Mouse (Mus musculus) limb, embryonic 15.5 days (tissue): Measurements from ENCODE around the gene Cpeb1. TPM values are rescaled to one million over a fixed set of nuclear protein-coding genes. Genes with fewer than 3 reads are reported as not detected.
A peak's percentile ranks its signal among the peaks of the same experiment; 100 is the strongest.
"Not testable (repeated sequence)": the region's sequence is repeated elsewhere in the genome, so short reads cannot be mapped to it uniquely, and the experiment has no call there.

Experiments
- ATAC-seq: fragments of 200-750 bp; cut with Nextera tagmentation; 2 replicates; pipeline ENCODE4 v1.8.0; 2017; ENCODE audit warnings: low read depth, moderate TSS enrichment; ENCODE audit not compliant: insufficient number of reproducible peaks, low FRiP score, low TSS enrichment
- H3K27ac ChIP-seq: fragments of 300-500 bp; sonication (generic); 2 replicates; pipeline ENCODE4 v1.5.1; 2015; ENCODE audit warnings: moderate library complexity, mild to moderate bottlenecking, inconsistent platforms
- H3K27me3 ChIP-seq: fragments of 300-500 bp; sonication (generic); 2 replicates; pipeline ENCODE4 v1.6.1; 2015; ENCODE audit warnings: inconsistent platforms
- H3K36me3 ChIP-seq: fragments of 300-500 bp; sonication (generic); 2 replicates; pipeline ENCODE4 v1.6.1; 2015; ENCODE audit warnings: inconsistent platforms
- H3K4me1 ChIP-seq: fragments of 300-500 bp; sonication (generic); 2 replicates; pipeline ENCODE4 v1.6.1; 2015; ENCODE audit warnings: inconsistent platforms
- H3K4me2 ChIP-seq: fragments of 300-500 bp; sonication (generic); 2 replicates; pipeline ENCODE4 v1.6.1; 2015; ENCODE audit warnings: mild to moderate bottlenecking, inconsistent platforms
- H3K4me3 ChIP-seq: fragments of 300-500 bp; sonication (generic); 2 replicates; pipeline ENCODE4 v1.5.1; 2015; ENCODE audit warnings: mild to moderate bottlenecking, inconsistent platforms
- H3K9ac ChIP-seq: fragments of 300-500 bp; sonication (generic); 2 replicates; pipeline ENCODE4 v1.6.1; 2015; ENCODE audit warnings: inconsistent platforms
- H3K9me3 ChIP-seq: fragments of 300-500 bp; sonication (generic); 2 replicates; pipeline ENCODE4 v1.6.1; 2016; ENCODE audit warnings: inconsistent platforms
- WGBS: fragments of 180-500 bp; shearing (Covaris S2); methylation state at CpG from one replicate; pipeline ENCODE4 v1.1.7; 2015; 5-methylcytosine and 5-hydroxymethylcytosine counted together
- polyA plus RNA-seq: library from polyadenylated mRNA; unstranded; fragments of >200 nt; fragmentation: Nextera tagmentation; extraction: Ambion mirVana; gene quantifications from 2 replicates; pipeline ENCODE4 v1.2.1, GENCODE M21; 2015

Cpeb1 gene
- polyA plus RNA-seq, result 0.56 and 0.68 TPM in 2 replicates

GRCm38 (mm10) chr7:81455155-81455651 is at the start of gene Cpeb1:
TSS of gene Cpeb1 (minus strand) at chr7:81455465.
- WGBS, result under 1% methylated on average over 28 of the region's 28 CpGs
- H3K4me1 ChIP-seq, result peaks cover 27% of the 10 kb centered on the region
- no peak within 1 kb of the TSS for H3K9ac ChIP-seq
- peak within 1 kb of the TSS; percentile 51 for H3K4me3 ChIP-seq
- ATAC-seq, result no peak
- H3K36me3 ChIP-seq, result no peaks in the 10 kb centered on the region
- no peaks in the 10 kb centered on the region for H3K9me3 ChIP-seq
- peaks cover 84% of the 10 kb centered on the region for H3K27me3 ChIP-seq
- H3K27ac ChIP-seq, result no peak within 1 kb of the TSS
- H3K4me2 ChIP-seq, result peak within 1 kb of the TSS; percentile 95

- H3K36me3 ChIP-seq, result no peaks in the 10 kb centered on the region
- WGBS, result 77% methylated on average over 2 of the region's 2 CpGs
- no peak for ATAC-seq
Observed at GRCm38 (mm10) chr7:81501050-81501449, 45.8 kb upstream of the Cpeb1 start.

DNA sequence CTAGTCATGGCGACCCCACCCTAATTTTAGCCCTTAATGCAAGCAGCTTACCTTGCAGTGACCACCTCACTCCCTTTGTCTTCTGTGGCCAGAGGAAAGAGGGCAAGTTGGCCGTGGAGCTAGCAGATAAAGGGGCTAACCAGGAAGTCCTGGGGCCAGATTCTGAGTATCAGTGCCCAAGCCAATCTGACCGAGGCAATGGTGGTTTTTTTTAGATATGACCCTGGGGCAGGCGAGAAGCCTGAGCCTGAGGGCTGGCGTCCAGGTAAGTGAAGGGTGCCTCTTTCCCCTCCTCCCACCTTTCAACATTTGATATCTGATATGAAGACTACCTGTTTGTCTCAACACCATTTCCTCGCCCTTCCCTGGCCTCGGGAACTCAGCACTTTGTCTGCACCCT is 42.9 kb upstream of the Cpeb1 start, which contains the start of gene BC048679:
TSS of gene BC048679 (minus strand) at position 101 of the 400 bp plus-strand sequence.
- Histone ChIP-seq H3K27me3 (peaks cover 40% of the 10 kb centered on the region), H3K36me3 (no peaks in the 10 kb centered on the region), H3K9me3 (no peaks in the 10 kb centered on the region), H3K27ac (no peak within 1 kb of the TSS), H3K4me3 (no peak within 1 kb of the TSS), H3K4me1 (peaks cover 8% of the 10 kb centered on the region), H3K9ac (no peak within 1 kb of the TSS), H3K4me2 (no peak within 1 kb of the TSS)
- ATAC-seq, result no peak
- 58% methylated on average over 7 of the region's 7 CpGs for WGBS

More at GRCm38 (mm10) chr7:81501050-81501449, 45.8 kb upstream of the Cpeb1 start:
- no peak overlapping the region for H3K27ac ChIP-seq
- no peak overlapping the region for H3K9ac ChIP-seq
- no peaks in the 10 kb centered on the region for H3K4me1 ChIP-seq
- H3K4me3 ChIP-seq, result no peak overlapping the region
- H3K4me2 ChIP-seq, result no peak overlapping the region
- peaks cover 13% of the 10 kb centered on the region; the same call in 1 of the 2 replicates for H3K27me3 ChIP-seq
- H3K9me3 ChIP-seq, result no peaks in the 10 kb centered on the region

DNA sequence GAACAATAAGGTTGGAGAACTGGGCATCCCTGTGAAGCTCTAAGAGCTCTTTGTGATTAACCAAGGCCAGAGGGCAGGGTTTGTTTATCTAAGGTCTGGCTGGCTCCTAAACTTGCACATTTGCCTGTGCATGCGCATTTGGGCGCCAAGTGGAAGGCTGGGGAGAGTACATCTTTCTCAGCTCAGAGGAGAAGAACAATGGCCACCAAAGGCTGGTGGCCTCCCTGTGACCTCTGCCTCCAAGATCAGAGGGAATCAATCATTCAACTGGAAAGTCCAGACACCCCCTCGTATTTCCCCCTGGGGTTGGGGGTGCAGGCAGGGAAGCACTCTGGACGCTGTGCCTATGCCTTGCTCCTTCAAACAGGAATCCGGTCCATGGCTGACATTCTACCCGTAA is 41.9 kb upstream of the Cpeb1 start:
- WGBS, result 43% methylated on average over 6 of the region's 6 CpGs
- Histone ChIP-seq H3K4me3 (no peak overlapping the region), H3K9me3 (no peaks in the 10 kb centered on the region), H3K27ac (no peak overlapping the region), H3K4me2 (no peak overlapping the region), H3K27me3 (peaks cover 51% of the 10 kb centered on the region), H3K36me3 (no peaks in the 10 kb centered on the region), H3K4me1 (peaks cover 10% of the 10 kb centered on the region), H3K9ac (no peak overlapping the region)
- no peak for ATAC-seq

DNA sequence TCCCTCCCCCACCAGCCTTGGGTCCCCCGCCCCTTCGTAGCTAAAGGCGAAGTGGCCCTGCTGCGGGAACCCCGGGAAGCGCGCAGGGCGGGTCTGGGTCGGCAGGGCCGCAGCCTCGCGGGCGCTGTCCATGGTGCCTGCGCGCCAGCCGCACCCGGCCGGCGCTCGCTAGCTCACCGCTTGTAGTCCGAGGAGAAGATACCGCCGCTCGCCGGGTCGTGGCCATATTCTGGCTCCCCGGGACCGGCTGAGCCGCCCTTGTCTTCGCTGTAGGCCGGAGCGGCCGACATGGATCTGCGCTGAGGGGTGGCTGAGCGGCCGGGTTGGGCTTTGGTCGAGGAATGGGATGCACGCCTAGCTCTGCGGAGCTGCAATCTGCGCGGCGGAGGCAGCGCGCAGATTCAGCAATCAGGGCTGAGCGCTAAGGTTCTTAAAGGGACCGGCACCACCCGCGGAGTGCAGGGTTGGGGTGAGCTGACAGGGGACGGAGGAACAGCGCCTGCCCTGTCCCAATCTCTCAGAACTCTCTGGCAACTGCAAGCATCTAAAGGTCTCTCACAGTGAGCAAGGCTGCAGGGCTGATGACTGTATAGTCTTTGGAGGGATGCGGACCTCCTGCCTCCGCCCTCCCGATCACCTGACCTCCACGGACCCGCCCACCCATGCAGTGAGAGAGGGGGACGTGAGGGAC is 38.2 kb upstream of the Cpeb1 start, which contains the start of gene Ap3b2:
TSS of gene Ap3b2 (minus strand) at position 595 of the 691 bp plus-strand sequence.
- Histone ChIP-seq H3K4me2 (peak within 1 kb of the TSS; percentile 93), H3K36me3 (no peaks in the 10 kb centered on the region), H3K9me3 (no peaks in the 10 kb centered on the region), H3K4me1 (peaks cover 10% of the 10 kb centered on the region), H3K9ac (no peak within 1 kb of the TSS; the same call in 1 of the 2 replicates), H3K4me3 (peak within 1 kb of the TSS; percentile 46), H3K27ac (no peak within 1 kb of the TSS), H3K27me3 (peaks cover 60% of the 10 kb centered on the region)
- under 1% methylated on average over 57 of the region's 57 CpGs for WGBS
- ATAC-seq, result 0 out of 2 replicates have a peak, but pooled peaks have one; percentile 44

DNA sequence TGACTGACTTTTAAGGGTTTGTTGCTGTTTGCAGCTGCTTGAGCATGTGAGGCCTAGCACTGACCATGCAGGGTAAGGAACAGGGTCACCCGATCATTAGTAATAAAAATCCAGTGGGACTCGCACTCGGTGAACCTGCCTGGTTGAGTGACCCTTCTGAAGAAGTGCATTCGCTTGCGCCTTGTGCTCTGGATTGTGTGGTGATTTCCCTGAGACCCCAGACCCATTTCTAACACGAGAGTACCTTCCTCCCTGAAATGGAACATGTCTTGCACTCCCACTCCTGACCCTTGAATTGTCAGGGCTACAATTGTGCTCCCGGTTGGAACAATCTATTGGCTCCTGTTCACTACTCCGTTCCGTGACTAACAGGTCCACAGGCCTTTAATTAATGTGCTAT is 37.4 kb upstream of the Cpeb1 start:
- H3K36me3 ChIP-seq, result no peaks in the 10 kb centered on the region
- H3K4me1 ChIP-seq, result peaks cover 10% of the 10 kb centered on the region
- 47% methylated on average over 9 of the region's 9 CpGs for WGBS
- H3K4me2 ChIP-seq, result no peak overlapping the region
- no peak overlapping the region for H3K27ac ChIP-seq
- no peaks in the 10 kb centered on the region for H3K9me3 ChIP-seq
- H3K27me3 ChIP-seq, result peaks cover 56% of the 10 kb centered on the region
- H3K9ac ChIP-seq, result no peak overlapping the region
- no peak for ATAC-seq
- no peak overlapping the region for H3K4me3 ChIP-seq

- H3K4me3 ChIP-seq, result no peak overlapping the region
- ATAC-seq, result no peak
- H3K36me3 ChIP-seq, result no peaks in the 10 kb centered on the region
- H3K27me3 ChIP-seq, result peaks cover 34% of the 10 kb centered on the region
- H3K9me3 ChIP-seq, result no peaks in the 10 kb centered on the region
- WGBS, result 9% methylated on average over 9 of the region's 9 CpGs
- H3K4me2 ChIP-seq, result no peak overlapping the region
- no peak overlapping the region for H3K9ac ChIP-seq
- no peak overlapping the region for H3K27ac ChIP-seq
- peaks cover 10% of the 10 kb centered on the region for H3K4me1 ChIP-seq
Observed at GRCm38 (mm10) chr7:81489649-81490048, 34.4 kb upstream of the Cpeb1 start.

- no peak overlapping the region for H3K27ac ChIP-seq
- 0 out of 2 replicates have a peak, but pooled peaks cover 7% of the 10 kb centered on the region for H3K4me1 ChIP-seq
- 14% methylated on average over 8 of the region's 8 CpGs for WGBS
- no peak for ATAC-seq
- no peak overlapping the region for H3K4me3 ChIP-seq
- no peak overlapping the region for H3K9ac ChIP-seq
- H3K27me3 ChIP-seq, result peaks cover 22% of the 10 kb centered on the region
- no peaks in the 10 kb centered on the region for H3K36me3 ChIP-seq
- H3K9me3 ChIP-seq, result no peaks in the 10 kb centered on the region
- H3K4me2 ChIP-seq, result no peak overlapping the region
Observed at GRCm38 (mm10) chr7:81480800-81481199, 25.5 kb upstream of the Cpeb1 start.

GRCm38 (mm10) chr7:81479531-81480090 is 24.3 kb upstream of the Cpeb1 start:
- Histone ChIP-seq H3K9ac (no peak overlapping the region), H3K4me2 (no peak overlapping the region), H3K27ac (no peak overlapping the region), H3K4me3 (no peak overlapping the region), H3K36me3 (no peaks in the 10 kb centered on the region), H3K9me3 (no peaks in the 10 kb centered on the region), H3K4me1 (0 out of 2 replicates have a peak, but pooled peaks cover 7% of the 10 kb centered on the region), H3K27me3 (peaks cover 27% of the 10 kb centered on the region)
- no peak for ATAC-seq
- WGBS, result 25% methylated on average over 3 of the region's 3 CpGs

DNA sequence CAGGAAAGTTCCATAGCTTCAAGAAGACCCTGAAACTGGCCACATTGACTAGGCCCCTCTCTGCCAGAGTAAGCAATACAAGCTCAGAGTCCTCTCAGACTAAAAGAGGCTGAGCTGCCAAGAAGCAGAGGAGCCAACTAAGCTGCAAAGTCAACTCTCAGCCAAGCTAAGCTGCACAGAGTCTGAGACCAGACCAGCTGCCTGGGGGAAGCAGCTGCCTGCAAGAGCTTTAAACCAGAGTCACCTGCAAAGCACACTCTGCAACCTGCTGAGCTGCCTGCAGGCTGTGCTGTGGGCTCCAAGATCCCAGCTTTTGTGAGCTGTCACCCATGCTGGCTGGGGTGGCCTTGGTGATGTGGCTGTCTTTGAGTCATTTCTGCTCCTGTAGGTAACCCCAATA is 23.0 kb upstream of the Cpeb1 start:
- H3K27me3 ChIP-seq, result peaks cover 27% of the 10 kb centered on the region
- not testable (repeated sequence) for H3K9me3 ChIP-seq, H3K4me3 ChIP-seq, H3K4me1 ChIP-seq, H3K4me2 ChIP-seq, H3K36me3 ChIP-seq, ATAC-seq, H3K27ac ChIP-seq, H3K9ac ChIP-seq

DNA sequence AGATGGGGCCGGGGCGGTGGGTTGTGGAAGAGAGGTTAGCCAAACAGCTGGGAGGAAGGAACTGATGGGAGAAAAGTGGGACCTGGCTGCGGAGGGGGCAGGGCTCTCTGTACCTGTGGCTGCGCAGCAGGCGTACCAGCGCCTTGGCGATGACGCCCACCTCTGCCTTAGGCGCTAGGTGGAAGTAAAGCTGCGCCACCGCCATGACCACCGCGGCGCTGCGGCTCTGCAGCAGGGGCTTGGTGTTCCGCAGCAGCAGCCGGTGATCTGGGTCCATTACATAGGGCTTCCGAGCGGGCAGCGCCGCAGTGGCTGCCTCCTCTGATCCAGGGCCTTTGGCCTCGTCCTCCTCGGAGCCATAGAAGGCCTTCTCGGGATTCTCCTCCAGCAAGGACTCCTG is 21.6 kb upstream of the Cpeb1 start:
- H3K27me3 ChIP-seq, result peaks cover 27% of the 10 kb centered on the region
- no peak overlapping the region for H3K4me3 ChIP-seq
- WGBS, result 3% methylated on average over 24 of the region's 24 CpGs
- no peaks in the 10 kb centered on the region for H3K9me3 ChIP-seq
- H3K9ac ChIP-seq, result no peak overlapping the region
- H3K36me3 ChIP-seq, result no peaks in the 10 kb centered on the region
- H3K27ac ChIP-seq, result no peak overlapping the region
- 0 out of 2 replicates have a peak overlapping the region, but pooled peaks have one; percentile 6 for H3K4me2 ChIP-seq
- 0 out of 2 replicates have a peak, but pooled peaks cover 7% of the 10 kb centered on the region for H3K4me1 ChIP-seq
- ATAC-seq, result no peak

DNA sequence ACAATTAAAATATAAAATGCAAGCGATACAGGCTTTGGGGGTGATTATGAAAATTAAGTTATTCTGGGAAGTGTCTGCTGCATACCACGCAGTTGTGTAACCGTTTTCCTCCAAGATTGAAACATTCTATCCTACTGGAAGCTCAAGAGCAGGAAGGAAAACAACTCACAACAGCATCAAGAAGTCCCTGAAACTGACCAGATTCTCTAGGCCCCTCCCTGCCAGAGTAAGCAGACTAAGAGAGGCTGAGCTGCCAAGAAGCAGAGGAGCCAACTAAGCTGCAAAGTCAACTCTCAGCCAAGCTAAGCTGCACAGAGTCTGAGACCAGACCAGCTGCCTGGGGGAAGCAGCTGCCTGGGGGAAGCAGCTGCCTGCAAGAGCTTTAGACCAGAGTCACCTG is 20.0 kb upstream of the Cpeb1 start:
- WGBS, result 73% methylated on average over 3 of the region's 3 CpGs
- no peak for ATAC-seq

More for the DNA sequence above, 20.0 kb upstream of the Cpeb1 start:
- H3K36me3 ChIP-seq, result no peaks in the 10 kb centered on the region
- no peak overlapping the region for H3K9ac ChIP-seq
- H3K4me3 ChIP-seq, result no peak overlapping the region
- H3K27me3 ChIP-seq, result peaks cover 27% of the 10 kb centered on the region
- no peaks in the 10 kb centered on the region for H3K9me3 ChIP-seq
- 0 out of 2 replicates have a peak, but pooled peaks cover 7% of the 10 kb centered on the region for H3K4me1 ChIP-seq
- H3K27ac ChIP-seq, result no peak overlapping the region
- H3K4me2 ChIP-seq, result no peak overlapping the region
